Mouse (Mus musculus) small intestine, adult 2 months (tissue): Measurements from ENCODE around the gene Col11a2.

Experiments used
- CTCF ChIP-seq: fragments of 200-500 bp; IDR thresholded peaks from 2 replicates; pipeline ENCODE4 v1.5.1; 2012; ENCODE audit warnings: low read depth, mild to moderate bottlenecking, control low read depth, inconsistent platforms, low read length, moderate library complexity, mixed read lengths; ENCODE audit not compliant: insufficient replicate concordance, insufficient read length; ENCODE audit errors: extremely low read depth
- POLR2A ChIP-seq: fragments of 200-500 bp; IDR thresholded peaks from 2 replicates; pipeline ENCODE4 v1.6.1; 2012; ENCODE audit warnings: low read depth, mild to moderate bottlenecking, control low read depth, inconsistent platforms, low read length, moderate library complexity

GRCm38 (mm10) chr17:34021539-34022413, 17.5 kb upstream of the Col11a2 start:
- no peak for TF ChIP-seq POLR2A
- TF ChIP-seq CTCF: no peak
